Mouse (Mus musculus): ENCODE data around the gene Cks1brt. TPM values are rescaled to one million over a fixed set of nuclear protein-coding genes. Genes with fewer than 3 reads are reported as not detected.

Gene Cks1brt
- polyA plus RNA-seq, 1 experiment: not detected

DNA sequence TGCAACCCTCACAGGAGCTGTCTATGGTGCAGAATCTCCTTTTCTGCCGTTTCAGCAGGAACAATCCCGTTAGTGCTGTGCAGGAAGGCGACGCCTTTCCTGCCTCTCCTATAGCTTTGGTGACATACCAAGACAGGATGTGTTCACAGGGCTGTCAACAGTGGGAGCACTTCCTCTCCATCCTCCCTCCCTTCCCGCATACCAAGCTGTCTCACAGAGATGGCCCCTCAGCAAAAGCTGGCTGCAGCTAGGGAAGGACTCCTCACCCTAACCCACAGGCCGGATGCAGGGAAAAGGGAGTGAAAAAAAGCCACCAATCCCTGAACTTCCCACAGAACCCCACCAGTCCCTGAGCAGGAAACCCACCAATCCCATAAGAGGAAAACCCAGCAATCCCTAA, 69.3 kb downstream of the Cks1brt start:
- H3K4me2 ChIP-seq (ENCODE audit: low read depth): no peak overlapping the region
- H3K79me2 ChIP-seq (ENCODE audit: control insufficient read depth, insufficient read depth): no peaks in the 10 kb centered on the region
- H3K36me3 ChIP-seq (ENCODE audit: control insufficient read depth, insufficient read depth): no peaks in the 10 kb centered on the region
- no peak overlapping the region for H3K4me3 ChIP-seq
- H3ac ChIP-seq (ENCODE audit: control insufficient read depth, insufficient read length): no peak overlapping the region
- no peaks in the 10 kb centered on the region for H3K27me3 ChIP-seq (ENCODE audit: control insufficient read depth, insufficient read depth, insufficient read length)
- TF ChIP-seq SRF (IDR thresholded peaks at IDR 0.05; ENCODE audit: control insufficient read depth, insufficient read length, low read depth) (no peak), REST (IDR thresholded peaks at IDR 0.05; ENCODE audit: insufficient read depth, insufficient read length) (no peak), TCF12 (IDR thresholded peaks at IDR 0.05; ENCODE audit: insufficient read depth, poor library complexity, severe bottlenecking) (no peak), E2F4 (IDR thresholded peaks at IDR 0.05; ENCODE audit: insufficient read depth) (no peak), POLR2A (IDR thresholded peaks at IDR 0.05; ENCODE audit: insufficient read length, low read depth) (no peak), CEBPB (IDR thresholded peaks at IDR 0.05; ENCODE audit: insufficient read depth, poor library complexity, severe bottlenecking) (no peak), MAX (IDR thresholded peaks at IDR 0.05; ENCODE audit: low read depth) (no peak), TCF3 (IDR thresholded peaks at IDR 0.05; ENCODE audit: insufficient read length, low read depth) (no peak), USF1 (IDR thresholded peaks at IDR 0.05; ENCODE audit: low read depth) (no peak), POLR2AphosphoS2 (IDR thresholded peaks at IDR 0.05; ENCODE audit: insufficient read length, low read depth) (no peak), MYOG (IDR thresholded peaks at IDR 0.05; ENCODE audit: control insufficient read depth in 1 of 3, insufficient read depth in 1 of 3, insufficient read length in 2 of 3, low read depth in 2 of 3) (no peak)

Other genes starting within 250 kb of the Cks1brt start
- 0.10 TPM for gene Klf1, start 250.0 kb upstream of the Cks1brt start, polyA plus RNA-seq (2012; fragmentation: generic; extraction: Trizol)
- 9.2 TPM for gene Dnase2a, start 243.4 kb upstream of the Cks1brt start, polyA plus RNA-seq (2012; fragmentation: generic; extraction: Trizol)
- not detected for gene Mast1, start 214.6 kb upstream of the Cks1brt start, polyA plus RNA-seq (2012; fragmentation: generic; extraction: Trizol)
- not detected for gene Rtbdn, start 204.9 kb upstream of the Cks1brt start, polyA plus RNA-seq (2012; fragmentation: generic; extraction: Trizol)
- gene Gm49661, start 182.5 kb upstream of the Cks1brt start, polyA plus RNA-seq (2012; fragmentation: generic; extraction: Trizol): not detected
- 432 TPM for gene Prdx2, start 182.3 kb upstream of the Cks1brt start, polyA plus RNA-seq (2012; fragmentation: generic; extraction: Trizol)
- gene Rnaseh2a, start 182.2 kb upstream of the Cks1brt start, polyA plus RNA-seq (2012; fragmentation: generic; extraction: Trizol): 74.1 TPM
- 140 TPM for gene Junb, start 173.2 kb upstream of the Cks1brt start, polyA plus RNA-seq (2012; fragmentation: generic; extraction: Trizol)
- gene Hook2, start 161.3 kb upstream of the Cks1brt start, polyA plus RNA-seq (2012; fragmentation: generic; extraction: Trizol): 9.3 TPM
- gene Best2, start 137.4 kb upstream of the Cks1brt start, polyA plus RNA-seq (2012; fragmentation: generic; extraction: Trizol): not detected
- 204 TPM for gene Asna1, start 126.6 kb upstream of the Cks1brt start, polyA plus RNA-seq (2012; fragmentation: generic; extraction: Trizol)
- 198 TPM for gene Trir, start 125.1 kb upstream of the Cks1brt start, polyA plus RNA-seq (2012; fragmentation: generic; extraction: Trizol)
- 46.3 TPM for gene Tnpo2, start 115.0 kb upstream of the Cks1brt start, polyA plus RNA-seq (2012; fragmentation: generic; extraction: Trizol)
- gene Fbxw9, start 91.9 kb upstream of the Cks1brt start, polyA plus RNA-seq (2012; fragmentation: generic; extraction: Trizol): 26.8 TPM
- 0.31 TPM for gene Gm5741, start 83.9 kb upstream of the Cks1brt start, polyA plus RNA-seq (2012; fragmentation: generic; extraction: Trizol)
- gene Dhps, start 80.2 kb upstream of the Cks1brt start, polyA plus RNA-seq (2012; fragmentation: generic; extraction: Trizol): 86.7 TPM
- gene Wdr83os, start 71.2 kb upstream of the Cks1brt start, polyA plus RNA-seq (2012; fragmentation: generic; extraction: Trizol): 166 TPM
- gene Wdr83, start 70.6 kb upstream of the Cks1brt start, polyA plus RNA-seq (2012; fragmentation: generic; extraction: Trizol): 26.8 TPM
- 7.6 TPM for gene Man2b1, start 68.7 kb upstream of the Cks1brt start, polyA plus RNA-seq (2012; fragmentation: generic; extraction: Trizol)
- gene Zfp791, start 28.8 kb upstream of the Cks1brt start, polyA plus RNA-seq (2012; fragmentation: generic; extraction: Trizol): not detected
- not detected for gene Olfr371, start 74.1 kb downstream of the Cks1brt start, polyA plus RNA-seq (2012; fragmentation: generic; extraction: Trizol)
- gene Orc6, start 147.7 kb downstream of the Cks1brt start, polyA plus RNA-seq (2012; fragmentation: generic; extraction: Trizol): 13.2 TPM
- gene Vps35, start 147.9 kb downstream of the Cks1brt start, polyA plus RNA-seq (2012; fragmentation: generic; extraction: Trizol): 52.1 TPM
- 3.7 TPM for gene Mylk3, start 234.4 kb downstream of the Cks1brt start, polyA plus RNA-seq (2012; fragmentation: generic; extraction: Trizol)